Mouse (Mus musculus) bone marrow, adult 2 months (tissue): ENCODE results near the gene Thap8.

Experiments used
- CTCF ChIP-seq: fragments of 200-500 bp; IDR thresholded peaks from 2 replicates; pipeline ENCODE4 v1.5.1; 2011; ENCODE audit warnings: low read length, control low read depth; ENCODE audit not compliant: control insufficient read depth, insufficient read depth
- POLR2A ChIP-seq: fragments of 200-500 bp; IDR thresholded peaks from 2 replicates; pipeline ENCODE4 v1.6.1; 2011; ENCODE audit warnings: low read depth, mild to moderate bottlenecking, control low read depth, low read length, borderline replicate concordance; ENCODE audit not compliant: control insufficient read depth

- TF ChIP-seq POLR2A (0 out of 2 replicates have a peak, but pooled peaks have one; percentile 34), CTCF (peak; percentile 14; the same call in 1 of the 2 replicates)
Measured at GRCm38 (mm10) chr7:30280670-30281138, 810 bp downstream of the Thap8 start.
